Mouse (Mus musculus) megakaryocyte, embryonic 14.5 days (primary cell): Measurements from ENCODE around the gene Vcp.

Experiments
- FLI1 ChIP-seq: IDR thresholded peaks from 2 replicates; pipeline ENCODE4 v1.6.1; 2012; ENCODE audit warnings: low read length, inconsistent platforms, mixed read lengths
- GATA1 ChIP-seq: IDR thresholded peaks from 3 replicates; pipeline ENCODE4 v1.6.1; 2012; ENCODE audit warnings: mixed read lengths, low read length, inconsistent platforms, borderline replicate concordance

- TF ChIP-seq GATA1 (no peak), FLI1 (no peak)
These were observed 21.0 kb upstream of the Vcp start for GRCm38 (mm10) chr4:43021341-43021740.
